In genomic region chr15:32281374-32281773, GRCm38 (mm10) we compare ENCODE assay signal across 16 mouse cellular contexts. TPM values are rescaled to one million over a fixed set of nuclear protein-coding genes. Genes with fewer than 3 reads are reported as not detected.
DNase-seq lines count a peak whose midpoint lies in the region; ATAC-seq and TF ChIP-seq lines count a peak whose summit lies in the region.
"Had no signal": no experiment of that assay in that cellular context is flagged by ENCODE, and none has a peak within 500 bp of the region (broad histone marks: within the 10 kb centered on the region; RNA-seq: fewer than 3 reads in every experiment).

No protein-coding gene starts in this region.

- no peaks in the 10 kb centered on the region for H3K27me3 ChIP-seq in heart, embryonic 11.5 days (ENCODE audit: control insufficient read depth, insufficient read depth, low read length)
- no peaks in the 10 kb centered on the region for H3K27me3 ChIP-seq in heart, postnatal 0 days (ENCODE audit: control insufficient read depth, insufficient read depth, low read length)
- no peaks in the 10 kb centered on the region for H3K27me3 ChIP-seq in stomach, embryonic 14.5 days (ENCODE audit: control insufficient read depth, insufficient read depth, low read length)
- H3K27me3 ChIP-seq: liver, embryonic 13.5 days had no signal

- ATAC-seq in heart, embryonic 11.5 days (replicated peaks; ENCODE audit: insufficient number of reproducible peaks, low FRiP score, low TSS enrichment) = no peak
- ATAC-seq in heart, postnatal 0 days (ENCODE audit: insufficient read depth, low read depth) = peak; percentile 11; the same call in 1 of the 2 replicates
- ATAC-seq in stomach, embryonic 14.5 days (ENCODE audit: insufficient number of reproducible peaks, insufficient read depth, low FRiP score, low read depth) = no peak
- ATAC-seq: CD4-positive, CD25-positive, alpha-beta regulatory T cell, adult 4 months had no signal

- H3K4me3 ChIP-seq in heart, embryonic 11.5 days (ENCODE audit: low read depth, low read length) = no peak overlapping the region
- H3K4me3 ChIP-seq in heart, postnatal 0 days (ENCODE audit: low read depth, low read length) = no peak overlapping the region
- no peak overlapping the region for H3K4me3 ChIP-seq in stomach, embryonic 14.5 days (ENCODE audit: low read depth, low read length)
- H3K4me3 ChIP-seq: hindbrain, embryonic 10.5 days; liver, embryonic 13.5 days; midbrain, embryonic 10.5 days; myocyte had no signal

- no peaks in the 10 kb centered on the region for H3K9me3 ChIP-seq in heart, embryonic 11.5 days (replicated peaks; ENCODE audit: control insufficient read depth, low read length)
- H3K9me3 ChIP-seq in heart, postnatal 0 days (replicated peaks; ENCODE audit: control insufficient read depth, low read length) = no peaks in the 10 kb centered on the region
- no peaks in the 10 kb centered on the region for H3K9me3 ChIP-seq in stomach, embryonic 14.5 days (ENCODE audit: control insufficient read depth, low read depth, low read length)
- H3K9me3 ChIP-seq: hindbrain, embryonic 10.5 days; liver, embryonic 13.5 days; midbrain, embryonic 10.5 days had no signal

- no peaks in the 10 kb centered on the region for H3K36me3 ChIP-seq in heart, embryonic 11.5 days (ENCODE audit: control insufficient read depth, insufficient read depth, low read length)
- H3K36me3 ChIP-seq in heart, postnatal 0 days (replicated peaks; ENCODE audit: control insufficient read depth, insufficient read depth, low read length) = no peaks in the 10 kb centered on the region
- no peaks in the 10 kb centered on the region for H3K36me3 ChIP-seq in stomach, embryonic 14.5 days (ENCODE audit: control insufficient read depth, insufficient read depth, low read length)
- H3K36me3 ChIP-seq: hindbrain, embryonic 10.5 days; liver, embryonic 13.5 days; midbrain, embryonic 10.5 days had no signal

- H3K4me1 ChIP-seq in heart, embryonic 11.5 days (ENCODE audit: control insufficient read depth, insufficient read depth, low read length) = no peaks in the 10 kb centered on the region
- H3K4me1 ChIP-seq in heart, postnatal 0 days (ENCODE audit: control insufficient read depth, insufficient read depth) = peaks cover 11% of the 10 kb centered on the region; the same call in 1 of the 2 replicates
- H3K4me1 ChIP-seq in stomach, embryonic 14.5 days (ENCODE audit: control insufficient read depth, insufficient read depth, low read length) = peaks cover 7% of the 10 kb centered on the region; the same call in 1 of the 2 replicates
- H3K4me1 ChIP-seq: liver, embryonic 13.5 days had no signal

- H3K9ac ChIP-seq in heart, embryonic 11.5 days (ENCODE audit: low read depth, low read length) = no peak overlapping the region
- no peak overlapping the region for H3K9ac ChIP-seq in heart, postnatal 0 days (replicated peaks; ENCODE audit: low read depth, low read length)
- H3K9ac ChIP-seq in stomach, embryonic 14.5 days (replicated peaks; ENCODE audit: low read depth, low read length) = no peak overlapping the region
- H3K9ac ChIP-seq: liver, embryonic 13.5 days had no signal

- H3K4me2 ChIP-seq in heart, embryonic 11.5 days = no peak overlapping the region
- no peak overlapping the region for H3K4me2 ChIP-seq in heart, postnatal 0 days (ENCODE audit: low read depth, low read length)
- H3K4me2 ChIP-seq in stomach, embryonic 14.5 days (replicated peaks; ENCODE audit: low read depth, low read length) = no peak overlapping the region
- H3K4me2 ChIP-seq: liver, embryonic 13.5 days had no signal

- 75% methylated on average over 4 of the region's 4 CpGs for WGBS in heart, embryonic 11.5 days (ENCODE audit: insufficient replicate concordance)
- 31% methylated on average over 4 of the region's 4 CpGs for WGBS in heart, postnatal 0 days
- 65% methylated on average over 4 of the region's 4 CpGs for WGBS in stomach, embryonic 14.5 days

- peak; percentile 30 for DNase-seq in heart, adult 8-10 months (ENCODE audit: low spot score)
- DNase-seq in layer of hippocampus, adult 9-11 months = peak; percentile 17
- DNase-seq in layer of hippocampus, postnatal 10 days (ENCODE audit: low spot score in 2 of 2) = no peak
- DNase-seq in heart, postnatal 0 days (ENCODE audit: low spot score) = no peak
- DNase-seq in Muller cell, postnatal 12 days (ENCODE audit: inconsistent ontology term) = no peak
- DNase-seq: cerebellum, postnatal 36 days; kidney, adult 11 months; liver, embryonic 13.5 days; right cerebral cortex, postnatal 14 days; thymus, postnatal 4 days had no signal

- no peak for TF ChIP-seq EP300 in heart, postnatal 0 days (IDR thresholded peaks at IDR 0.05; ENCODE audit: low read depth)

- no peak for TF ChIP-seq CTCF in heart, postnatal 0 days (IDR thresholded peaks at IDR 0.05; ENCODE audit: low read depth)

- H3K27ac ChIP-seq in heart, embryonic 11.5 days (ENCODE audit: low read depth, low read length) = no peak overlapping the region
- peak overlapping the region; percentile 72 for H3K27ac ChIP-seq in heart, postnatal 0 days (ENCODE audit: low read depth)
- H3K27ac ChIP-seq in stomach, embryonic 14.5 days (ENCODE audit: low read length) = peak overlapping the region; percentile 29; the same call in 1 of the 2 replicates
- H3K27ac ChIP-seq: hindbrain, embryonic 10.5 days; liver, embryonic 13.5 days; midbrain, embryonic 10.5 days had no signal

RNA-seq across cellular contexts. Expression of gene Sema5a, which starts 36.8 kb away (rescaled TPM):
- 1 to 10 TPM; 4.2 to 8.8 (median 5.5) TPM for total RNA-seq in heart, adult 8-10 months (2022)
- polyA plus RNA-seq in heart, embryonic 11.5 days (2014; fragmentation: Nextera tagmentation; extraction: Ambion mirVana) = 2.9 and 3.8 TPM in 2 replicates
- 10 to 100 TPM; 77.2 to 82.2 TPM for total RNA-seq in layer of hippocampus, postnatal 10 days (2021)
- total RNA-seq in heart, postnatal 0 days (2014; rRNA removed; ENCODE audit: low replicate concordance) = 11.5 and 36.6 TPM in 2 replicates
- polyA plus RNA-seq in heart, postnatal 0 days (2015; fragmentation: Nextera tagmentation; extraction: Ambion mirVana) = 3.3 and 3.7 TPM in 2 replicates
- 24.6 and 24.9 TPM in 2 replicates for polyA plus RNA-seq in stomach, embryonic 14.5 days (2014; fragmentation: Nextera tagmentation; extraction: Ambion mirVana)

Comparison
In these comparisons a context has a peak if more than half of its experiments do, and no peak if none do; other contexts are left out.
1. DNase-seq: peak in heart, adult 8-10 months (single experiment) and layer of hippocampus, adult 9-11 months (single experiment); none in layer of hippocampus, postnatal 10 days (0 of 2), heart, postnatal 0 days (single experiment) and Muller cell, postnatal 12 days (single experiment).